Mouse (Mus musculus): Measurements from ENCODE around the gene Col16a1. TPM values are rescaled to one million over a fixed set of nuclear protein-coding genes. Genes with fewer than 3 reads are reported as not detected.

Col16a1 gene
- total RNA-seq (2014; fragmentation: Nextera tagmentation) (not detected in 2 replicates), total RNA-seq (2017) (not detected in 2 replicates), polyA plus RNA-seq (2012) (0.08 TPM in 1 of 2 replicates, not detected in the other)

- no peaks in the 10 kb centered on the region for H3K4me1 ChIP-seq (ENCODE audit: insufficient read depth, low read depth, low read length)
- H3K4me3 ChIP-seq (ENCODE audit: low read depth, low read length): no peak within 1 kb of the TSS
- DNase-seq (ENCODE audit: low spot score) (no peak), ATAC-seq (ENCODE audit: extremely low read depth, insufficient number of reproducible peaks, low FRiP score, poor library complexity, severe bottlenecking) (no peak)
- peaks cover 22% of the 10 kb centered on the region for H3K27me3 ChIP-seq (ENCODE audit: insufficient read depth, low read length)
- no peaks in the 10 kb centered on the region for H3K9me3 ChIP-seq (replicated peaks)
- H3K36me3 ChIP-seq (replicated peaks): no peaks in the 10 kb centered on the region
- no peak for TF ChIP-seq POLR2AphosphoS5 (IDR thresholded peaks at IDR 0.05; ENCODE audit: insufficient replicate concordance, low read depth, low read length)
- no peak for TF ChIP-seq GATA1 (IDR thresholded peaks at IDR 0.05; ENCODE audit: borderline replicate concordance, low read length)
- TF ChIP-seq CTCF (IDR thresholded peaks at IDR 0.05; ENCODE audit: low read depth, low read length): no peak
- no peak for TF ChIP-seq GATA2 (IDR thresholded peaks at IDR 0.05; ENCODE audit: borderline replicate concordance, low read depth, low read length)
- no peak for TF ChIP-seq TAL1 (conservative IDR thresholded peaks at IDR 0.05; ENCODE audit: low read depth, low read length)
These were observed at the start of gene Col16a1 for GRCm38 (mm10) chr4:130047331-130048202. TSS of gene Col16a1 (plus strand) at chr4:130047840.

- Histone ChIP-seq H3K27me3 (ENCODE audit: insufficient read depth, low read length) (peaks cover 27% of the 10 kb centered on the region), H3K4me3 (ENCODE audit: low read depth, low read length) (no peak overlapping the region), H3K36me3 (replicated peaks) (no peaks in the 10 kb centered on the region), H3K9me3 (replicated peaks) (no peaks in the 10 kb centered on the region), H3K4me1 (ENCODE audit: insufficient read depth, low read depth, low read length) (no peaks in the 10 kb centered on the region)
- DNase-seq (ENCODE audit: low spot score) (no peak), ATAC-seq (ENCODE audit: extremely low read depth, insufficient number of reproducible peaks, low FRiP score, poor library complexity, severe bottlenecking) (no peak)
- TF ChIP-seq CTCF (IDR thresholded peaks at IDR 0.05; ENCODE audit: low read depth, low read length) (no peak), GATA2 (IDR thresholded peaks at IDR 0.05; ENCODE audit: borderline replicate concordance, low read depth, low read length) (no peak), POLR2AphosphoS5 (IDR thresholded peaks at IDR 0.05; ENCODE audit: insufficient replicate concordance, low read depth, low read length) (no peak), GATA1 (IDR thresholded peaks at IDR 0.05; ENCODE audit: borderline replicate concordance, low read length) (no peak), TAL1 (conservative IDR thresholded peaks at IDR 0.05; ENCODE audit: low read depth, low read length) (no peak)
These were observed 49.5 kb upstream of the Col16a1 start for GRCm38 (mm10) chr4:129998124-129998523.

- Histone ChIP-seq H3K4me3 (ENCODE audit: low read depth, low read length) (no peak overlapping the region), H3K9me3 (replicated peaks) (no peaks in the 10 kb centered on the region), H3K4me1 (ENCODE audit: insufficient read depth, low read depth, low read length) (no peaks in the 10 kb centered on the region), H3K27me3 (ENCODE audit: insufficient read depth, low read length) (peaks cover 28% of the 10 kb centered on the region), H3K36me3 (replicated peaks) (no peaks in the 10 kb centered on the region)
- ATAC-seq (ENCODE audit: extremely low read depth, insufficient number of reproducible peaks, low FRiP score, poor library complexity, severe bottlenecking) (no peak), DNase-seq (ENCODE audit: low spot score) (no peak)
- TF ChIP-seq TAL1 (conservative IDR thresholded peaks at IDR 0.05; ENCODE audit: low read depth, low read length) (no peak), CTCF (IDR thresholded peaks at IDR 0.05; ENCODE audit: low read depth, low read length) (no peak), GATA1 (IDR thresholded peaks at IDR 0.05; ENCODE audit: borderline replicate concordance, low read length) (no peak), GATA2 (IDR thresholded peaks at IDR 0.05; ENCODE audit: borderline replicate concordance, low read depth, low read length) (no peak), POLR2AphosphoS5 (IDR thresholded peaks at IDR 0.05; ENCODE audit: insufficient replicate concordance, low read depth, low read length) (no peak)
These were observed 45.9 kb upstream of the Col16a1 start for GRCm38 (mm10) chr4:130001710-130002109.

GRCm38 (mm10) chr4:130002157-130002556 is 45.5 kb upstream of the Col16a1 start:
- TF ChIP-seq GATA2 (IDR thresholded peaks at IDR 0.05; ENCODE audit: borderline replicate concordance, low read depth, low read length): no peak
- DNase-seq (ENCODE audit: low spot score) (no peak), ATAC-seq (ENCODE audit: extremely low read depth, insufficient number of reproducible peaks, low FRiP score, poor library complexity, severe bottlenecking) (no peak)
- Histone ChIP-seq H3K36me3 (replicated peaks) (no peaks in the 10 kb centered on the region), H3K27me3 (ENCODE audit: insufficient read depth, low read length) (peaks cover 28% of the 10 kb centered on the region), H3K4me1 (ENCODE audit: insufficient read depth, low read depth, low read length) (no peaks in the 10 kb centered on the region), H3K4me3 (ENCODE audit: low read depth, low read length) (no peak overlapping the region), H3K9me3 (replicated peaks) (no peaks in the 10 kb centered on the region)

- H3K9me3 ChIP-seq (replicated peaks): no peaks in the 10 kb centered on the region
- no peaks in the 10 kb centered on the region for H3K4me1 ChIP-seq (ENCODE audit: insufficient read depth, low read depth, low read length)
- no peak for DNase-seq (ENCODE audit: low spot score)
- ATAC-seq (ENCODE audit: extremely low read depth, insufficient number of reproducible peaks, low FRiP score, poor library complexity, severe bottlenecking): no peak
- H3K36me3 ChIP-seq (replicated peaks): no peaks in the 10 kb centered on the region
- TF ChIP-seq GATA1 (IDR thresholded peaks at IDR 0.05; ENCODE audit: borderline replicate concordance, low read length) (no peak), CTCF (IDR thresholded peaks at IDR 0.05; ENCODE audit: low read depth, low read length) (no peak), POLR2AphosphoS5 (IDR thresholded peaks at IDR 0.05; ENCODE audit: insufficient replicate concordance, low read depth, low read length) (no peak), GATA2 (IDR thresholded peaks at IDR 0.05; ENCODE audit: borderline replicate concordance, low read depth, low read length) (no peak), TAL1 (conservative IDR thresholded peaks at IDR 0.05; ENCODE audit: low read depth, low read length) (no peak)
- peaks cover 30% of the 10 kb centered on the region; the same call in 1 of the 2 replicates for H3K27me3 ChIP-seq (ENCODE audit: insufficient read depth, low read length)
- no peak overlapping the region for H3K4me3 ChIP-seq (ENCODE audit: low read depth, low read length)
These were observed 42.0 kb upstream of the Col16a1 start for GRCm38 (mm10) chr4:130005593-130005992.

- ATAC-seq (ENCODE audit: extremely low read depth, insufficient number of reproducible peaks, low FRiP score, poor library complexity, severe bottlenecking) (no peak), DNase-seq (ENCODE audit: low spot score) (no peak)
- Histone ChIP-seq H3K4me1 (ENCODE audit: insufficient read depth, low read depth, low read length) (no peaks in the 10 kb centered on the region), H3K36me3 (replicated peaks) (no peaks in the 10 kb centered on the region), H3K9me3 (replicated peaks) (no peaks in the 10 kb centered on the region), H3K27me3 (ENCODE audit: insufficient read depth, low read length) (peaks cover 30% of the 10 kb centered on the region; the same call in 1 of the 2 replicates), H3K4me3 (ENCODE audit: low read depth, low read length) (no peak overlapping the region)
- TF ChIP-seq TAL1 (conservative IDR thresholded peaks at IDR 0.05; ENCODE audit: low read depth, low read length): no peak
- TF ChIP-seq GATA1 (IDR thresholded peaks at IDR 0.05; ENCODE audit: borderline replicate concordance, low read length): no peak
- TF ChIP-seq GATA2 (IDR thresholded peaks at IDR 0.05; ENCODE audit: borderline replicate concordance, low read depth, low read length): no peak
- no peak for TF ChIP-seq CTCF (IDR thresholded peaks at IDR 0.05; ENCODE audit: low read depth, low read length)
- no peak for TF ChIP-seq POLR2AphosphoS5 (IDR thresholded peaks at IDR 0.05; ENCODE audit: insufficient replicate concordance, low read depth, low read length)
These were observed 41.1 kb upstream of the Col16a1 start for GRCm38 (mm10) chr4:130006533-130006932.
